Mouse (Mus musculus) CH12.LX (cell line): ENCODE results near the gene Elk3. TPM values are rescaled to one million over a fixed set of nuclear protein-coding genes. Genes with fewer than 3 reads are reported as not detected.

Experiments
- DNase-seq: peaks from one replicate; pipeline ENCODE4 v3.0.0-alpha.2; 2013; ENCODE audit errors: extremely low read depth
- H3K27ac ChIP-seq: 2 replicates; pipeline ENCODE4 v1.5.1; 2012; ENCODE audit warnings: low read depth, mild to moderate bottlenecking, control low read depth, moderate library complexity; ENCODE audit not compliant: insufficient read depth
- H3K27me3 ChIP-seq: replicated peaks from 2 replicates; pipeline ENCODE3; 2012; ENCODE audit warnings: inconsistent platforms
- H3K36me3 ChIP-seq, 2 experiments: replicated peaks in 1 of 2; 2 replicates each; pipeline versions ENCODE3 to v1.6.1; 2012; ENCODE audit warnings: inconsistent platforms in 1 of 2, low read length in 1 of 2, mild to moderate bottlenecking in 1 of 2, mixed read lengths in 1 of 2, moderate library complexity in 1 of 2; ENCODE audit not compliant: control insufficient read depth in 1 of 2, insufficient read depth in 1 of 2
- H3K4me1 ChIP-seq, 2 experiments: 2 replicates each; pipeline ENCODE4 v1.6.1; 2012; ENCODE audit warnings: inconsistent platforms in 1 of 2, moderate library complexity in 1 of 2; ENCODE audit not compliant: insufficient read depth in 2 of 2, control insufficient read depth in 1 of 2
- H3K4me2 ChIP-seq: 2 replicates; pipeline ENCODE4 v1.6.1; 2012; ENCODE audit warnings: low read depth, mild to moderate bottlenecking, control low read depth; ENCODE audit not compliant: poor library complexity, insufficient read depth, severe bottlenecking
- H3K4me3 ChIP-seq, 3 experiments: fragments of 150-350 bp in 1 of 3; sonication (generic) in 1 of 3; replicated peaks in 1 of 3; 2 replicates each; pipeline versions ENCODE3 to v1.5.1; 2011 to 2012; ENCODE audit warnings: low read depth in 2 of 3, low read length in 2 of 3, mild to moderate bottlenecking in 2 of 3, moderate library complexity in 2 of 3, control low read depth in 1 of 3, improper control_type of control experiment in 1 of 3, inconsistent platforms in 1 of 3, mixed read lengths in 1 of 3; ENCODE audit not compliant: poor library complexity in 1 of 3
- H3K79me2 ChIP-seq: replicated peaks from 2 replicates; pipeline ENCODE4 v1.6.1; 2012; ENCODE audit warnings: mild to moderate bottlenecking, moderate library complexity; ENCODE audit not compliant: control insufficient read depth, poor library complexity, insufficient read depth, severe bottlenecking; ENCODE audit errors: extremely low read depth
- H3K9ac ChIP-seq: 2 replicates; pipeline ENCODE4 v1.6.1; 2012; ENCODE audit warnings: low read depth, mild to moderate bottlenecking, control low read depth, moderate library complexity; ENCODE audit not compliant: insufficient read depth
- H3K9me3 ChIP-seq: replicated peaks from 2 replicates; pipeline ENCODE3; 2012; ENCODE audit warnings: low read length, inconsistent platforms, mixed read lengths
- BHLHE40 ChIP-seq: IDR thresholded peaks from 2 replicates; pipeline ENCODE4 v1.6.1; 2011; ENCODE audit warnings: mild to moderate bottlenecking, low read depth, low read length, improper control_type of control experiment
- CHD1 ChIP-seq: IDR thresholded peaks from 2 replicates; pipeline ENCODE4 v1.6.1; 2012; ENCODE audit warnings: low read depth, low read length, improper control_type of control experiment, inconsistent platforms
- CHD2 ChIP-seq: IDR thresholded peaks from 2 replicates; pipeline ENCODE4 v1.6.1; 2011; ENCODE audit warnings: low read length, improper control_type of control experiment
- CTCF ChIP-seq, 2 experiments: IDR thresholded peaks in 1 of 2; conservative IDR thresholded peaks in 1 of 2; 2 replicates each; pipeline ENCODE4 v1.5.1; 2011 to 2012; ENCODE audit warnings: low read depth in 2 of 2, low read length in 2 of 2, improper control_type of control experiment in 1 of 2, inconsistent platforms in 1 of 2, mild to moderate bottlenecking in 1 of 2, moderate library complexity in 1 of 2
- E2F4 ChIP-seq: IDR thresholded peaks from 2 replicates; pipeline ENCODE4 v1.6.1; 2011; ENCODE audit warnings: low read depth, low read length, improper control_type of control experiment; ENCODE audit not compliant: insufficient replicate concordance
- ELF1 ChIP-seq: IDR thresholded peaks from 2 replicates; pipeline ENCODE4 v1.6.1; 2014; ENCODE audit warnings: low read depth, mild to moderate bottlenecking, inconsistent platforms, low read length, improper control_type of control experiment
- EP300 ChIP-seq: IDR thresholded peaks from 2 replicates; pipeline ENCODE4 v1.6.1; 2011; ENCODE audit warnings: low read length, improper control_type of control experiment
- ETS1 ChIP-seq: conservative IDR thresholded peaks from 2 replicates; pipeline ENCODE4 v1.6.1; 2012; ENCODE audit warnings: low read depth, mild to moderate bottlenecking, inconsistent platforms, low read length, improper control_type of control experiment, moderate library complexity
- GABPA ChIP-seq: IDR thresholded peaks from 2 replicates; pipeline ENCODE4 v1.6.1; 2012; ENCODE audit warnings: low read depth, low read length, improper control_type of control experiment, inconsistent platforms; ENCODE audit not compliant: insufficient replicate concordance
- HCFC1 ChIP-seq: IDR thresholded peaks from 2 replicates; pipeline ENCODE4 v1.6.1; 2012; ENCODE audit warnings: low read depth, mild to moderate bottlenecking, inconsistent platforms, low read length, improper control_type of control experiment
- IRF4 ChIP-seq: IDR thresholded peaks from 2 replicates; pipeline ENCODE4 v1.6.1; 2014; ENCODE audit warnings: low read depth, mild to moderate bottlenecking, inconsistent platforms, low read length, improper control_type of control experiment
- JUN ChIP-seq: IDR thresholded peaks from 2 replicates; pipeline ENCODE4 v1.6.1; 2011; ENCODE audit warnings: low read depth, mild to moderate bottlenecking, low read length, improper control_type of control experiment, moderate library complexity; ENCODE audit not compliant: insufficient read depth
- JUND ChIP-seq: conservative IDR thresholded peaks from 2 replicates; pipeline ENCODE4 v1.6.1; 2011; ENCODE audit warnings: low read depth, low read length, improper control_type of control experiment
- KAT2A ChIP-seq: IDR thresholded peaks from 2 replicates; pipeline ENCODE4 v1.6.1; 2012; ENCODE audit warnings: low read length, improper control_type of control experiment, inconsistent platforms; ENCODE audit not compliant: insufficient replicate concordance
- MAFK ChIP-seq: IDR thresholded peaks from 2 replicates; pipeline ENCODE4 v1.6.1; 2011; ENCODE audit warnings: low read length, improper control_type of control experiment; ENCODE audit not compliant: insufficient replicate concordance
- MAX ChIP-seq: IDR thresholded peaks from 2 replicates; pipeline ENCODE4 v1.6.1; 2011; ENCODE audit warnings: low read length, improper control_type of control experiment
- MAZ ChIP-seq: IDR thresholded peaks from 2 replicates; pipeline ENCODE4 v1.6.1; 2012; ENCODE audit warnings: low read depth, mild to moderate bottlenecking, inconsistent platforms, low read length, improper control_type of control experiment, moderate library complexity
- MEF2A ChIP-seq: IDR thresholded peaks from 2 replicates; pipeline ENCODE4 v1.6.1; 2014; ENCODE audit warnings: low read depth, mild to moderate bottlenecking, inconsistent platforms, low read length, improper control_type of control experiment, borderline replicate concordance
- MXI1 ChIP-seq: IDR thresholded peaks from 2 replicates; pipeline ENCODE4 v1.6.1; 2011; ENCODE audit warnings: mild to moderate bottlenecking, low read depth, low read length, improper control_type of control experiment
- MYC ChIP-seq: IDR thresholded peaks from 2 replicates; pipeline ENCODE4 v1.6.1; 2011; ENCODE audit warnings: low read depth, mild to moderate bottlenecking, improper control_type of control experiment, low read length
- NELFE ChIP-seq: IDR thresholded peaks from 2 replicates; pipeline ENCODE4 v1.6.1; 2011; ENCODE audit warnings: low read depth, low read length, improper control_type of control experiment
- NRF1 ChIP-seq: IDR thresholded peaks from 2 replicates; pipeline ENCODE4 v1.6.1; 2014; ENCODE audit warnings: low read depth, mild to moderate bottlenecking, inconsistent platforms, low read length, improper control_type of control experiment, moderate library complexity
- PAX5 ChIP-seq: IDR thresholded peaks from 2 replicates; pipeline ENCODE4 v1.6.1; 2012; ENCODE audit warnings: low read length, inconsistent platforms, mixed read lengths
- POLR2A ChIP-seq: IDR thresholded peaks from 2 replicates; pipeline ENCODE4 v1.6.1; 2011; ENCODE audit warnings: low read depth, mild to moderate bottlenecking, improper control_type of control experiment, low read length
- POLR2AphosphoS2 ChIP-seq: IDR thresholded peaks from 2 replicates; pipeline ENCODE4 v1.6.1; 2011; ENCODE audit warnings: low read depth, low read length, improper control_type of control experiment
- RAD21 ChIP-seq: IDR thresholded peaks from 2 replicates; pipeline ENCODE4 v1.6.1; 2011; ENCODE audit warnings: low read depth, mild to moderate bottlenecking, low read length, improper control_type of control experiment, moderate library complexity
- RCOR1 ChIP-seq: conservative IDR thresholded peaks from 2 replicates; pipeline ENCODE4 v1.6.1; 2012; ENCODE audit warnings: low read depth, mild to moderate bottlenecking, inconsistent platforms, low read length, improper control_type of control experiment
- SIN3A ChIP-seq: IDR thresholded peaks from 2 replicates; pipeline ENCODE4 v1.6.1; 2012; ENCODE audit warnings: low read length, improper control_type of control experiment, inconsistent platforms
- SMC3 ChIP-seq: IDR thresholded peaks from 2 replicates; pipeline ENCODE4 v1.6.1; 2011; ENCODE audit warnings: low read depth, low read length, improper control_type of control experiment
- TBP ChIP-seq: conservative IDR thresholded peaks from 2 replicates; pipeline ENCODE4 v1.6.1; 2011; ENCODE audit warnings: low read depth, low read length, improper control_type of control experiment
- TCF12 ChIP-seq: IDR thresholded peaks from 2 replicates; pipeline ENCODE4 v1.6.1; 2014; ENCODE audit warnings: low read depth, mild to moderate bottlenecking, inconsistent platforms, low read length, improper control_type of control experiment
- UBTF ChIP-seq: IDR thresholded peaks from 2 replicates; pipeline ENCODE4 v1.6.1; 2012; ENCODE audit warnings: low read depth, mild to moderate bottlenecking, inconsistent platforms, low read length, improper control_type of control experiment, moderate library complexity
- USF1 ChIP-seq: IDR thresholded peaks from 2 replicates; pipeline ENCODE4 v1.6.1; 2014; ENCODE audit warnings: low read depth, mild to moderate bottlenecking, inconsistent platforms, low read length, improper control_type of control experiment
- USF2 ChIP-seq: conservative IDR thresholded peaks from 2 replicates; pipeline ENCODE4 v1.6.1; 2011; ENCODE audit warnings: low read depth, low read length, improper control_type of control experiment
- ZC3H11A ChIP-seq: IDR thresholded peaks from 2 replicates; pipeline ENCODE4 v1.6.1; 2012; ENCODE audit warnings: low read depth, mild to moderate bottlenecking, inconsistent platforms, low read length, improper control_type of control experiment
- ZKSCAN1 ChIP-seq: IDR thresholded peaks from 2 replicates; pipeline ENCODE4 v1.6.1; 2012; ENCODE audit warnings: low read depth, inconsistent platforms, low read length, improper control_type of control experiment, borderline replicate concordance
- ZMIZ1 ChIP-seq: IDR thresholded peaks from 2 replicates; pipeline ENCODE4 v1.6.1; 2012; ENCODE audit warnings: low read depth, mild to moderate bottlenecking, inconsistent platforms, low read length, improper control_type of control experiment
- ZNF384 ChIP-seq: IDR thresholded peaks from 2 replicates; pipeline ENCODE4 v1.6.1; 2012; ENCODE audit warnings: low read depth, low read length, improper control_type of control experiment, inconsistent platforms
- dilution Hi-C: fragments of 300-500 bp; cut with MboI; formaldehyde crosslinking; loops from 2 replicates; pipeline ENCODE4 v1.14.3; 2020; ENCODE audit warnings: low sequenced_read_pairs; ENCODE audit not compliant: extremely low pct_unique_long_range_greater_than_20kb, extremely low pct_ligation_motif_present
- in situ Hi-C: fragments of 300-500 bp; cut with MboI; formaldehyde crosslinking; loops from 3 replicates; pipeline ENCODE4 v1.14.3; 2019; ENCODE audit warnings: low sequenced_read_pairs, low pct_ligation_motif_present, low pct_unique_long_range_greater_than_20kb, mixed read lengths
- polyA plus RNA-seq: library from polyadenylated mRNA; unstranded; fragments of >175 nt; gene quantifications from 2 replicates; pipeline ENCODE4 v1.2.1, GENCODE M21; 2012; ENCODE audit warnings: low read depth; ENCODE audit not compliant: insufficient read length
- total RNA-seq, 2 experiments: library from RNA; depleted of rRNA; stranded (reverse); fragments of 300-350 nt in 1 of 2; fragments of >200 nt in 1 of 2; gene quantifications; 2 replicates each; pipeline ENCODE4 v1.2.3; 2012 to 2014

The Elk3 gene
- total RNA-seq (2012; rRNA removed) (22.3 and 25.8 TPM in 2 replicates), total RNA-seq (2014; rRNA removed) (20.1 and 25.3 TPM in 2 replicates), polyA plus RNA-seq (35.6 and 37.0 TPM in 2 replicates)

DNA sequence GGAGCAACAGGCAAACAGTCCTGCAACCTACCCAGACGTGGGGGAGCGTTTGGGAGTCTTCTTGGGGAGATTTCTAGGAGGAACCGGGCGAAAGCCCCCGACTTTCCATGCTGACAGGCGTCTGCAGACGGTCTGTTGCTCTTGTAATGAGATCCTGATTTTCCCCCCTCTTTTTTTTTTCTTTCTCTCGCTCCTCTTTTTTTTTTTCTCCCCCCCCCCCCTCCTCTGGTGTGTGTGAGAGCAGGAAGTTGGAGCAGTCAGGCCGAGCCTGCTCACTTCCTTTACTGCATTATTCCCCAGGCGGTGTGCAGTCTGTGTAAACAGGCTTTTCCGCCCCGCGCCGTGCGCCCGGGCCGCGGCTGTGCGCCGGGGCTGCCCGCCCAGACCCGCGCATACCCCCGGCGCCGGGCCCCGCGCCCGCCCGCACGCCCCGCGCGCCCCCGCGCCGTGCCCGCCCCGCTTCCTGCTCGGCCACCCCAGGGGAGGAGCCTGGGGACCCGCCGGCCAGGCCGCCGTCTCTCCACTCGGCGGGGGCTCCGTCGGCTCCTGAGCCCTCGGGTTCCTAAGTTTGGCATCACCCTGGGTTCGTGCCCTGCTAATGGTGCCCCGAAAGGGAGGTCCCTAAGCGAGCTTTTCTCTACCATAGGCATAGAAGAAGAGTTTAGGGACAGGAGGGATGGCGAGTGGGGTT is at the start of gene Elk3:
Elk3 (minus strand) TSS at position 415 of the 691 bp plus-strand sequence.
- no peak for TF ChIP-seq GABPA
- no peak for TF ChIP-seq CHD1
- TF ChIP-seq POLR2AphosphoS2: no peak
- TF ChIP-seq ZMIZ1: no peak
- peak; percentile 33 for TF ChIP-seq ETS1
- TF ChIP-seq NELFE: 0 out of 2 replicates have a peak, but pooled peaks have one; percentile 19
- TF ChIP-seq MAX: no peak
- TF ChIP-seq EP300: 0 out of 2 replicates have a peak, but pooled peaks have one; percentile 39
- TF ChIP-seq USF1: no peak
- peak; percentile 85 for TF ChIP-seq ELF1
- TF ChIP-seq MYC: peak; percentile 57; the same call in 1 of the 2 replicates
- no peak for TF ChIP-seq MAFK
- TF ChIP-seq RAD21: no peak
- peak; percentile 91; the same call in 1 of the 2 replicates for TF ChIP-seq MAZ
- 0 out of 2 replicates have a peak, but pooled peaks have one; percentile 20 for TF ChIP-seq TBP
- TF ChIP-seq ZKSCAN1: no peak
- no peak for TF ChIP-seq SMC3
- peak; percentile 45; the same call in 1 of the 2 replicates for TF ChIP-seq MXI1
- peak; percentile 43; the same call in 1 of the 2 replicates for TF ChIP-seq NRF1
- TF ChIP-seq TCF12: peak; percentile 46
- no peak for TF ChIP-seq E2F4
- TF ChIP-seq USF2: no peak
- peak; percentile 95 for TF ChIP-seq ZNF384
- TF ChIP-seq RCOR1: no peak
- no peak for TF ChIP-seq MEF2A
- no peak for TF ChIP-seq CHD2
- no peak for TF ChIP-seq JUND
- no peak for TF ChIP-seq CTCF (conservative IDR thresholded peaks at IDR 0.05 in 1 of 2, IDR thresholded peaks at IDR 0.05 in 1 of 2; ENCODE audit: low read depth in 2 of 2, low read length in 2 of 2)
- no peak; the same call in 1 of the 2 replicates for TF ChIP-seq UBTF
- peak; percentile 56; the same call in 1 of the 2 replicates for TF ChIP-seq POLR2A
- TF ChIP-seq ZC3H11A: no peak
- no peak for TF ChIP-seq PAX5
- no peak for TF ChIP-seq JUN
- TF ChIP-seq IRF4: peak; percentile 47; the same call in 1 of the 2 replicates
- peak; percentile 51; the same call in 1 of the 2 replicates for TF ChIP-seq BHLHE40
- TF ChIP-seq KAT2A: no peak
- TF ChIP-seq SIN3A: no peak; the same call in 1 of the 2 replicates
- 0 out of 2 replicates have a peak, but pooled peaks have one; percentile 32 for TF ChIP-seq HCFC1
- dilution Hi-C loops: no loop called here
- H3K4me2 ChIP-seq: peak within 1 kb of the TSS; percentile 63
- peak; percentile 81 for DNase-seq
- peak within 1 kb of the TSS; percentile 95 for H3K9ac ChIP-seq
- in situ Hi-C loops: loop anchor here (5.0 kb wide), 1 partner anchor 36 kb away; no protein-coding TSS in a partner anchor
- peaks cover 2% of the 10 kb centered on the region for H3K9me3 ChIP-seq
- H3K4me3 ChIP-seq: peak within 1 kb of the TSS; percentile 75 to 91 (median 81)
- peak within 1 kb of the TSS; percentile 77 for H3K27ac ChIP-seq
- H3K4me1 ChIP-seq: peaks cover 0 to 34% of the 10 kb centered on the region in 2 experiments; a peak in 2 of 4 replicates
- peaks cover 37% of the 10 kb centered on the region for H3K79me2 ChIP-seq
- H3K36me3 ChIP-seq: peaks cover 0 to 8% of the 10 kb centered on the region in 2 experiments
- H3K27me3 ChIP-seq: no peaks in the 10 kb centered on the region
